Mouse (Mus musculus) lung, embryonic 14.5 days (tissue): ENCODE data around the gene Peli1. TPM values are rescaled to one million over a fixed set of nuclear protein-coding genes. Genes with fewer than 3 reads are reported as not detected.

ENCODE experiments used
- ATAC-seq: fragments of 200-750 bp; cut with Nextera tagmentation; 2 replicates; pipeline ENCODE4 v1.8.0; 2017; ENCODE audit warnings: mild to moderate bottlenecking, moderate TSS enrichment, moderate library complexity; ENCODE audit not compliant: insufficient read depth
- DNase-seq: peaks from one replicate; pipeline ENCODE4 v3.0.0-alpha.2; 2015
- H3K27ac ChIP-seq: fragments of 300-500 bp; sonication (generic); 2 replicates; pipeline ENCODE4 v1.5.1; 2014; ENCODE audit warnings: low read depth, mild to moderate bottlenecking, moderate library complexity
- H3K27me3 ChIP-seq: fragments of 300-500 bp; sonication (generic); 2 replicates; pipeline ENCODE4 v1.6.1; 2014; ENCODE audit warnings: low read length, control low read depth; ENCODE audit not compliant: insufficient read depth
- H3K36me3 ChIP-seq: fragments of 300-500 bp; sonication (generic); 2 replicates; pipeline ENCODE4 v1.6.1; 2014; ENCODE audit warnings: control low read depth; ENCODE audit not compliant: insufficient read depth
- H3K4me1 ChIP-seq: fragments of 300-500 bp; sonication (generic); 2 replicates; pipeline ENCODE4 v1.6.1; 2014; ENCODE audit warnings: antibody characterized with exemption, control low read depth; ENCODE audit not compliant: insufficient read depth
- H3K4me2 ChIP-seq: fragments of 300-500 bp; sonication (generic); 2 replicates; pipeline ENCODE4 v1.6.1; 2014; ENCODE audit warnings: mild to moderate bottlenecking
- H3K4me3 ChIP-seq: fragments of 300-500 bp; sonication (generic); 2 replicates; pipeline ENCODE4 v1.5.1; 2014; ENCODE audit warnings: low read depth, low read length
- H3K9ac ChIP-seq: fragments of 300-500 bp; sonication (generic); 2 replicates; pipeline ENCODE4 v1.6.1; 2014
- H3K9me3 ChIP-seq: fragments of 300-500 bp; sonication (generic); 2 replicates; pipeline ENCODE4 v1.6.1; 2016; ENCODE audit warnings: low read depth, low read length, control low read depth
- CTCF ChIP-seq: IDR thresholded peaks from 2 replicates; pipeline ENCODE4 v1.5.1; 2016; ENCODE audit warnings: antibody characterized with exemption, low read depth
- WGBS: fragments of 180-500 bp; shearing (Covaris S2); extraction: QIAGEN DNeasy Blood & Tissue Kit; methylation state at CpG from one replicate; pipeline ENCODE4 v1.1.7; 2014; 5-methylcytosine and 5-hydroxymethylcytosine counted together
- polyA plus RNA-seq: library from polyadenylated mRNA; unstranded; fragments of >200 nt; fragmentation: Nextera tagmentation; extraction: Ambion mirVana; gene quantifications from 2 replicates; pipeline ENCODE4 v1.2.1, GENCODE M21; 2014

Peli1 gene
- polyA plus RNA-seq, 1 experiment from 2014 or later: 55.0 TPM

GRCm38 (mm10) chr11:21092621-21093020, 1.5 kb downstream of the Peli1 start:
- ATAC-seq (no peak), DNase-seq (peak; percentile 26)
- no peak for TF ChIP-seq CTCF
- 7% methylated on average over 7 of the region's 7 CpGs for WGBS
- peak overlapping the region; percentile 61 for H3K4me2 ChIP-seq
- no peak overlapping the region for H3K27ac ChIP-seq
- H3K4me3 ChIP-seq: peak overlapping the region; percentile 95
- H3K27me3 ChIP-seq: no peaks in the 10 kb centered on the region
- H3K36me3 ChIP-seq: no peaks in the 10 kb centered on the region
- no peaks in the 10 kb centered on the region for H3K9me3 ChIP-seq
- peaks cover 5% of the 10 kb centered on the region for H3K4me1 ChIP-seq
- H3K9ac ChIP-seq: peak overlapping the region; percentile 98

GRCm38 (mm10) chr11:21093081-21093815, 2.2 kb downstream of the Peli1 start:
- no peak for TF ChIP-seq CTCF
- H3K4me2 ChIP-seq: peak overlapping the region; percentile 57
- DNase-seq (no peak), ATAC-seq (no peak)
- H3K27ac ChIP-seq: peak overlapping the region; percentile 36; the same call in 1 of the 2 replicates
- no peaks in the 10 kb centered on the region for H3K9me3 ChIP-seq
- WGBS: 28% methylated on average over 3 of the region's 3 CpGs
- H3K27me3 ChIP-seq: no peaks in the 10 kb centered on the region
- H3K36me3 ChIP-seq: no peaks in the 10 kb centered on the region
- H3K4me3 ChIP-seq: peak overlapping the region; percentile 21
- H3K4me1 ChIP-seq: peaks cover 5% of the 10 kb centered on the region
- H3K9ac ChIP-seq: peak overlapping the region; percentile 16; the same call in 1 of the 2 replicates

- DNase-seq: no peak
- WGBS: 96% methylated on average over 2 of the region's 2 CpGs
- peak; percentile 31; the same call in 1 of the 2 replicates for TF ChIP-seq CTCF
Observed at GRCm38 (mm10) chr11:21096590-21096989, 5.5 kb downstream of the Peli1 start.

GRCm38 (mm10) chr11:21098457-21098856, 7.4 kb downstream of the Peli1 start:
- Histone ChIP-seq H3K9me3 (no peaks in the 10 kb centered on the region), H3K4me2 (no peak overlapping the region), H3K4me3 (no peak overlapping the region), H3K36me3 (no peaks in the 10 kb centered on the region), H3K4me1 (peaks cover 3% of the 10 kb centered on the region), H3K27ac (no peak overlapping the region), H3K9ac (no peak overlapping the region), H3K27me3 (no peaks in the 10 kb centered on the region)
- WGBS: 79% methylated on average over 2 of the region's 2 CpGs
- DNase-seq (no peak), ATAC-seq (no peak)
- no peak for TF ChIP-seq CTCF

More at GRCm38 (mm10) chr11:21096590-21096989, 5.5 kb downstream of the Peli1 start:
- Histone ChIP-seq H3K27ac (no peak overlapping the region), H3K9ac (no peak overlapping the region), H3K4me3 (no peak overlapping the region), H3K4me2 (no peak overlapping the region), H3K27me3 (no peaks in the 10 kb centered on the region), H3K9me3 (no peaks in the 10 kb centered on the region), H3K36me3 (no peaks in the 10 kb centered on the region), H3K4me1 (peaks cover 5% of the 10 kb centered on the region)
- ATAC-seq: no peak

- no peaks in the 10 kb centered on the region for H3K36me3 ChIP-seq
- H3K4me3 ChIP-seq: no peak overlapping the region
- H3K4me1 ChIP-seq: no peaks in the 10 kb centered on the region
- 89% methylated on average over 1 of the region's 1 CpGs for WGBS
- H3K9ac ChIP-seq: no peak overlapping the region
- H3K9me3 ChIP-seq: no peaks in the 10 kb centered on the region
- H3K4me2 ChIP-seq: no peak overlapping the region
- no peak for DNase-seq
- no peaks in the 10 kb centered on the region for H3K27me3 ChIP-seq
- H3K27ac ChIP-seq: no peak overlapping the region
- no peak for TF ChIP-seq CTCF
- no peak for ATAC-seq
Observed at GRCm38 (mm10) chr11:21100704-21101103, 9.6 kb downstream of the Peli1 start.

- WGBS: 65% methylated on average over 4 of the region's 4 CpGs
- H3K36me3 ChIP-seq: no peaks in the 10 kb centered on the region
- no peak overlapping the region for H3K27ac ChIP-seq
- H3K9ac ChIP-seq: no peak overlapping the region
- TF ChIP-seq CTCF: no peak
- no peak overlapping the region for H3K4me2 ChIP-seq
- H3K27me3 ChIP-seq: no peaks in the 10 kb centered on the region
- DNase-seq: no peak
- ATAC-seq: no peak
- H3K4me1 ChIP-seq: no peaks in the 10 kb centered on the region
- H3K4me3 ChIP-seq: no peak overlapping the region
- H3K9me3 ChIP-seq: no peaks in the 10 kb centered on the region
Observed at GRCm38 (mm10) chr11:21101286-21101685, 10.2 kb downstream of the Peli1 start.

- Histone ChIP-seq H3K4me1 (no peaks in the 10 kb centered on the region), H3K4me3 (no peak overlapping the region), H3K4me2 (no peak overlapping the region), H3K9me3 (no peaks in the 10 kb centered on the region), H3K9ac (no peak overlapping the region), H3K27ac (no peak overlapping the region), H3K36me3 (peaks cover 6% of the 10 kb centered on the region; the same call in 1 of the 2 replicates), H3K27me3 (no peaks in the 10 kb centered on the region)
- no peak for ATAC-seq
- no peak for TF ChIP-seq CTCF
- DNase-seq: no peak
- 79% methylated on average over 6 of the region's 6 CpGs for WGBS
Observed at GRCm38 (mm10) chr11:21102273-21103005, 11.3 kb downstream of the Peli1 start.
